Mouse (Mus musculus) stomach, postnatal 0 days (tissue): ENCODE results near the gene Wdr89. TPM values are rescaled to one million over a fixed set of nuclear protein-coding genes. Genes with fewer than 3 reads are reported as not detected.
A peak's percentile ranks its signal among the peaks of the same experiment; 100 is the strongest.
"Not testable (repeated sequence)": the region's sequence is repeated elsewhere in the genome, so short reads cannot be mapped to it uniquely, and the experiment has no call there.

ENCODE experiments used
- ATAC-seq: fragments of 200-750 bp; cut with Nextera tagmentation; 2 replicates; pipeline ENCODE4 v1.8.0; 2017; ENCODE audit not compliant: low FRiP score, low TSS enrichment
- DNase-seq: peaks from one replicate; pipeline ENCODE4 v3.0.0-alpha.2; 2016; ENCODE audit warnings: low spot score
- H3K27ac ChIP-seq: fragments of 300-500 bp; sonication (generic); replicated peaks from 2 replicates; pipeline ENCODE4 v1.5.1; 2014; ENCODE audit warnings: mild to moderate bottlenecking, control low read depth
- H3K27me3 ChIP-seq: fragments of 300-500 bp; sonication (generic); 2 replicates; pipeline ENCODE4 v1.6.1; 2014; ENCODE audit warnings: low read length; ENCODE audit not compliant: control insufficient read depth, insufficient read depth
- H3K36me3 ChIP-seq: fragments of 300-500 bp; sonication (generic); 2 replicates; pipeline ENCODE4 v1.6.1; 2014; ENCODE audit warnings: low read length, mixed read lengths; ENCODE audit not compliant: control insufficient read depth, insufficient read depth
- H3K4me1 ChIP-seq: fragments of 300-500 bp; sonication (generic); replicated peaks from 2 replicates; pipeline ENCODE4 v1.6.1; 2014; ENCODE audit warnings: antibody characterized with exemption; ENCODE audit not compliant: control insufficient read depth, insufficient read depth
- H3K4me2 ChIP-seq: fragments of 300-500 bp; sonication (generic); replicated peaks from 2 replicates; pipeline ENCODE4 v1.6.1; 2014; ENCODE audit warnings: low read depth, mild to moderate bottlenecking, control low read depth, moderate library complexity
- H3K4me3 ChIP-seq: fragments of 300-500 bp; sonication (generic); 2 replicates; pipeline ENCODE4 v1.5.1; 2014; ENCODE audit warnings: low read depth, low read length, control low read depth
- H3K9ac ChIP-seq: fragments of 300-500 bp; sonication (generic); 2 replicates; pipeline ENCODE4 v1.6.1; 2014; ENCODE audit warnings: mild to moderate bottlenecking, low read length, control low read depth, mixed read lengths
- H3K9me3 ChIP-seq: fragments of 300-500 bp; sonication (generic); 2 replicates; pipeline ENCODE4 v1.6.1; 2016; ENCODE audit warnings: low read length; ENCODE audit not compliant: control insufficient read depth
- CTCF ChIP-seq: IDR thresholded peaks from 2 replicates; pipeline ENCODE4 v1.5.1; 2016; ENCODE audit warnings: antibody characterized with exemption, low read depth, mild to moderate bottlenecking, moderate library complexity
- EP300 ChIP-seq: optimal IDR thresholded peaks from 2 replicates; pipeline ENCODE3; 2016; ENCODE audit warnings: antibody characterized with exemption
- WGBS: fragments of 180-500 bp; shearing (Covaris S2); extraction: QIAGEN DNeasy Blood & Tissue Kit; methylation state at CpG from one replicate; pipeline ENCODE4 v1.1.7; 2014; 5-methylcytosine and 5-hydroxymethylcytosine counted together
- polyA plus RNA-seq: library from polyadenylated mRNA; unstranded; fragments of >200 nt; fragmentation: Nextera tagmentation; extraction: Ambion mirVana; gene quantifications from 2 replicates; pipeline ENCODE4 v1.2.1, GENCODE M21; 2015

Gene Wdr89
- polyA plus RNA-seq, 1 experiment from 2014 or later = 6.1 TPM

GRCm38 (mm10) chr12:75687314-75687713 is 18.0 kb upstream of the Wdr89 start:
- WGBS = 21% methylated on average over 4 of the region's 4 CpGs
- Histone ChIP-seq H3K4me1 (no peaks in the 10 kb centered on the region), H3K4me2 (no peak overlapping the region), H3K9ac (no peak overlapping the region), H3K4me3 (no peak overlapping the region), H3K36me3 (no peaks in the 10 kb centered on the region), H3K27me3 (no peaks in the 10 kb centered on the region), H3K27ac (no peak overlapping the region), H3K9me3 (no peaks in the 10 kb centered on the region)
- DNase-seq (no peak), ATAC-seq (no peak)
- TF ChIP-seq CTCF (no peak), EP300 (no peak)

- not testable (repeated sequence) for H3K4me2 ChIP-seq, ATAC-seq, DNase-seq, H3K36me3 ChIP-seq, H3K4me3 ChIP-seq, H3K4me1 ChIP-seq, H3K9me3 ChIP-seq, H3K9ac ChIP-seq, H3K27ac ChIP-seq, H3K27me3 ChIP-seq
- 84% methylated on average over 4 of the region's 4 CpGs for WGBS
Measured at GRCm38 (mm10) chr12:75684026-75684425, 14.7 kb upstream of the Wdr89 start.

- H3K4me1 ChIP-seq = no peaks in the 10 kb centered on the region
- no peak overlapping the region for H3K9ac ChIP-seq
- H3K9me3 ChIP-seq = no peaks in the 10 kb centered on the region
- H3K4me2 ChIP-seq = no peak overlapping the region
- H3K27me3 ChIP-seq = no peaks in the 10 kb centered on the region
- no peak overlapping the region for H3K4me3 ChIP-seq
- whole genome bisulfite sequencing = 80% methylated on average over 4 of the region's 4 CpGs
- ATAC-seq = 0 out of 2 replicates have a peak, but pooled peaks have one; percentile 50
- H3K36me3 ChIP-seq = no peaks in the 10 kb centered on the region
- H3K27ac ChIP-seq = no peak overlapping the region
- TF ChIP-seq CTCF (no peak), EP300 (no peak)
- no peak for DNase-seq
Measured at GRCm38 (mm10) chr12:75683598-75683997, 14.3 kb upstream of the Wdr89 start.

- no peak for DNase-seq
- no peaks in the 10 kb centered on the region for H3K27me3 ChIP-seq
- no peaks in the 10 kb centered on the region for H3K36me3 ChIP-seq
- 44% methylated on average over 2 of the region's 2 CpGs for WGBS
- no peak overlapping the region for H3K4me3 ChIP-seq
- H3K4me2 ChIP-seq = no peak overlapping the region
- H3K9me3 ChIP-seq = no peaks in the 10 kb centered on the region
- no peak overlapping the region for H3K9ac ChIP-seq
- no peak overlapping the region for H3K27ac ChIP-seq
- peak; percentile 68 for ATAC-seq
- TF ChIP-seq CTCF (no peak), EP300 (no peak)
- H3K4me1 ChIP-seq = no peaks in the 10 kb centered on the region
Measured at GRCm38 (mm10) chr12:75682842-75683241, 13.5 kb upstream of the Wdr89 start.

GRCm38 (mm10) chr12:75681101-75681500 is 11.8 kb upstream of the Wdr89 start:
- H3K27ac ChIP-seq = no peak overlapping the region
- no peak for DNase-seq
- no peaks in the 10 kb centered on the region for H3K27me3 ChIP-seq
- no peak for ATAC-seq
- H3K4me1 ChIP-seq = no peaks in the 10 kb centered on the region
- H3K9me3 ChIP-seq = no peaks in the 10 kb centered on the region
- H3K36me3 ChIP-seq = no peaks in the 10 kb centered on the region
- WGBS = 65% methylated on average over 4 of the region's 4 CpGs
- H3K9ac ChIP-seq = no peak overlapping the region
- no peak overlapping the region for H3K4me3 ChIP-seq
- TF ChIP-seq EP300 = no peak
- TF ChIP-seq CTCF = no peak
- no peak overlapping the region for H3K4me2 ChIP-seq

- no peaks in the 10 kb centered on the region for H3K4me1 ChIP-seq
- H3K4me2 ChIP-seq = no peak overlapping the region
- no peak overlapping the region for H3K9ac ChIP-seq
- H3K36me3 ChIP-seq = no peaks in the 10 kb centered on the region
- ATAC-seq = no peak
- no peaks in the 10 kb centered on the region for H3K9me3 ChIP-seq
- H3K27me3 ChIP-seq = no peaks in the 10 kb centered on the region
- TF ChIP-seq EP300 (no peak), CTCF (no peak)
- no peak for DNase-seq
- H3K27ac ChIP-seq = no peak overlapping the region
- 81% methylated on average over 4 of the region's 4 CpGs for WGBS
- no peak overlapping the region for H3K4me3 ChIP-seq
Measured at GRCm38 (mm10) chr12:75678393-75678792, 9.1 kb upstream of the Wdr89 start.
